Mouse (Mus musculus) intestine, postnatal 0 days (tissue): ENCODE results near the gene Gjd3. TPM values are rescaled to one million over a fixed set of nuclear protein-coding genes. Genes with fewer than 3 reads are reported as not detected.
A peak's percentile ranks its signal among the peaks of the same experiment; 100 is the strongest.

ENCODE experiments used
- ATAC-seq: fragments of 200-750 bp; cut with Nextera tagmentation; 2 replicates; pipeline ENCODE4 v1.8.0; 2017; ENCODE audit warnings: mild to moderate bottlenecking, moderate TSS enrichment, moderate library complexity
- H3K27ac ChIP-seq: fragments of 300-500 bp; sonication (generic); 2 replicates; pipeline ENCODE4 v1.5.1; 2014; ENCODE audit warnings: mild to moderate bottlenecking, low read depth, low read length, moderate library complexity
- H3K27me3 ChIP-seq: fragments of 300-500 bp; sonication (generic); replicated peaks from 2 replicates; pipeline ENCODE4 v1.6.1; 2014; ENCODE audit warnings: low read length, mixed read lengths; ENCODE audit not compliant: control insufficient read depth, insufficient read depth
- H3K36me3 ChIP-seq: fragments of 300-500 bp; sonication (generic); 2 replicates; pipeline ENCODE4 v1.6.1; 2014; ENCODE audit warnings: mild to moderate bottlenecking, moderate library complexity; ENCODE audit not compliant: control insufficient read depth, insufficient read depth
- H3K4me1 ChIP-seq: fragments of 300-500 bp; sonication (generic); replicated peaks from 2 replicates; pipeline ENCODE4 v1.6.1; 2014; ENCODE audit warnings: antibody characterized with exemption, low read length, mixed read lengths; ENCODE audit not compliant: control insufficient read depth, insufficient read depth
- H3K4me2 ChIP-seq: fragments of 300-500 bp; sonication (generic); replicated peaks from 2 replicates; pipeline ENCODE4 v1.6.1; 2014; ENCODE audit warnings: low read depth, mild to moderate bottlenecking, moderate library complexity
- H3K4me3 ChIP-seq: fragments of 300-500 bp; sonication (generic); 2 replicates; pipeline ENCODE4 v1.5.1; 2014; ENCODE audit warnings: low read depth, low read length
- H3K9ac ChIP-seq: fragments of 300-500 bp; sonication (generic); 2 replicates; pipeline ENCODE4 v1.6.1; 2014; ENCODE audit warnings: mild to moderate bottlenecking, low read depth, low read length
- H3K9me3 ChIP-seq: fragments of 300-500 bp; sonication (generic); 2 replicates; pipeline ENCODE4 v1.6.1; 2016; ENCODE audit warnings: mixed run types; ENCODE audit not compliant: control insufficient read depth
- CTCF ChIP-seq: sonication (generic); IDR thresholded peaks from 2 replicates; pipeline ENCODE4 v1.5.1; 2016; ENCODE audit warnings: low read depth, mild to moderate bottlenecking, control low read depth, antibody characterized with exemption, moderate library complexity
- WGBS: fragments of 180-500 bp; shearing (Covaris S2); extraction: QIAGEN DNeasy Blood & Tissue Kit; methylation state at CpG from one replicate; pipeline ENCODE4 v1.1.7; 2014; 5-methylcytosine and 5-hydroxymethylcytosine counted together
- polyA plus RNA-seq: library from polyadenylated mRNA; unstranded; fragments of >200 nt; fragmentation: Nextera tagmentation; extraction: Ambion mirVana; gene quantifications from 2 replicates; pipeline ENCODE4 v1.2.1, GENCODE M21; 2015

The Gjd3 gene
- polyA plus RNA-seq, 1 experiment from 2014 or later = 0.80 TPM

GRCm38 (mm10) chr11:99022384-99022933 is 39.6 kb upstream of the Gjd3 start:
- Histone ChIP-seq H3K27ac (no peak overlapping the region), H3K9ac (0 out of 2 replicates have a peak overlapping the region, but pooled peaks have one; percentile 63), H3K36me3 (peaks cover 15% of the 10 kb centered on the region), H3K9me3 (no peaks in the 10 kb centered on the region), H3K4me2 (peak overlapping the region; percentile 72), H3K27me3 (no peaks in the 10 kb centered on the region), H3K4me1 (no peaks in the 10 kb centered on the region), H3K4me3 (peak overlapping the region; percentile 71)
- no peak for ATAC-seq
- WGBS = 58% methylated on average over 5 of the region's 5 CpGs
- TF ChIP-seq CTCF = no peak

DNA sequence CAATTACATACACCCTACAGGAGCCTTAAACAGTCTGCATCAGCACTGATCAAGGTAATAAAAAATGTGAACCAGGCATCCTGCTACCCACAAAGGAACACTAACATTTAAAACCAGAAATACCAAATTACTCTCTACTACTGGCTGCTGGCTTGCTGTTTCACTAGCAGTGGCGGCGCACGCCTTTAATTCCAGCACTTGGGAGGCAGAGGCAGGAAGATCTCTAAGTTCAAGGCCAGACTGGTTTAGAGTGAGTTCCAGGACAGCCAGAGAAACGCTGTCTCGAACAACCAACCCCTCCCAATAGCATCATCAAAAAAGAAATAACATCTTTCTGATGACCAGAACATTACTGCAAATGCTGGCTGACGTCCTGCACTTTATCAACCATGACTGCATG is 37.0 kb upstream of the Gjd3 start:
- no peak for ATAC-seq
- H3K27ac ChIP-seq = no peak overlapping the region
- H3K36me3 ChIP-seq = peaks cover 19% of the 10 kb centered on the region
- 93% methylated on average over 6 of the region's 6 CpGs for WGBS
- TF ChIP-seq CTCF = no peak
- no peak overlapping the region for H3K4me3 ChIP-seq
- H3K4me2 ChIP-seq = no peak overlapping the region
- no peaks in the 10 kb centered on the region for H3K4me1 ChIP-seq
- no peak overlapping the region for H3K9ac ChIP-seq
- H3K9me3 ChIP-seq = no peaks in the 10 kb centered on the region
- H3K27me3 ChIP-seq = no peaks in the 10 kb centered on the region

DNA sequence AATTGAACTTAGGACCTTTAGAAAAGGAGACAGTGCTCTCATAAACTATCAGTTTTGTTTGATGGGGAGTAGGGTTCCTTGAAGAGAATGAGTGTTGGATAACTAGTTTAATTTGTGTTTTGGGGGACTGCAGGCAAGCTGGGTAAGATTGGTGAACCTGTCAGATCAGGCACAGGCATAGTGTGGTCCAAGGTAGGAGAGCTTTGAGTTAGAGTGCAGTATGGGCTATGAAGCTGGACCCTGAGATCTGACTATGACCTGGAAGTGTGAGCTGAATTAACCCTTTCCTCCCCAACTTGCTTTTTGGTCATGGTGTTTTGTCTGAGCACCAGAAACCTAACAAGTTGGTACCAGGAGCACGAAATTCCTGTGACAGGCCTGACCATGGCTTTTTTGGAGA is 31.0 kb upstream of the Gjd3 start:
- no peaks in the 10 kb centered on the region for H3K4me1 ChIP-seq
- H3K4me3 ChIP-seq = no peak overlapping the region
- H3K36me3 ChIP-seq = peaks cover 33% of the 10 kb centered on the region
- WGBS = 96% methylated on average over 1 of the region's 1 CpGs
- no peaks in the 10 kb centered on the region for H3K27me3 ChIP-seq
- ATAC-seq = no peak
- H3K4me2 ChIP-seq = no peak overlapping the region
- H3K9me3 ChIP-seq = no peaks in the 10 kb centered on the region
- no peak overlapping the region for H3K9ac ChIP-seq
- H3K27ac ChIP-seq = no peak overlapping the region
- TF ChIP-seq CTCF = no peak

DNA sequence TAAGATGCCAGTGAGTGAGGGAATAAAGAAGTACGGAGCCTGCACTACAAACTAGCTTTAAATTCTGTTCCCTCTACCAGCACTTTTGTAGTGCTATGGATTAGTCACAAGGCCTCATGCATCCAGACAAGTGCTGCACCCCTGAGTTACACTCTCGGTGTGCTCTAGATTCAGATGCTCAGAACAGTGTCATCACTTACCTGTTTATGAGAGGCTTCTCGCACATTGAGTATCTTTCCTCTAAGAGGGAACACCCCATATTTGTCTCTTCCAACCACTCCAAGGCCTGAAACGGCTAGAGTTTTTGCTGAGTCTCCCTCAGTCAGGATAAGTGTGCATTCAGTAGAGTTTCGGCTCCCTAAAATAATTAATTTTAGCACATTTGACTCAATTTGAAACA is 27.9 kb upstream of the Gjd3 start:
- no peak for ATAC-seq
- Histone ChIP-seq H3K4me1 (no peaks in the 10 kb centered on the region), H3K9me3 (no peaks in the 10 kb centered on the region), H3K4me2 (no peak overlapping the region), H3K4me3 (no peak overlapping the region), H3K36me3 (peaks cover 32% of the 10 kb centered on the region), H3K9ac (no peak overlapping the region), H3K27ac (no peak overlapping the region), H3K27me3 (no peaks in the 10 kb centered on the region)
- TF ChIP-seq CTCF = no peak
- 94% methylated on average over 5 of the region's 5 CpGs for WGBS

DNA sequence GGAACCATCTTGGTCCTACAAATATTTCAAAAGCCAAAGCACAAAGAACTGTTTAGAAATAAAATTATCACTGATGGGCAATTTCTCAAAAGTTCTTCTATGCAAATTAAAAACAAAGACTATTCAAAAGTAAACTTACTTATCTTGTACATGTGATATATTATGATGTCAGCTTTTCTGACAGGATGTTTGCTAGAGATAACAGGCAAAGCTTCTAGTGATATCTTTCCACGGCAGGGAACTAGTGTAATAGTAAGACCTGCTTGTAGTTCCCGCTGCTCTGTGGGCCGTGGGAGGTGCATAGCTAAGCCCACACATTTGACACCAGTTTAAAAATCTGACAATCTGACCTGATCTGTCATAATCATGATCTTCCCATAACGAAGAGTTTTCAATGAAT is 27.3 kb upstream of the Gjd3 start:
- no peaks in the 10 kb centered on the region for H3K27me3 ChIP-seq
- H3K9me3 ChIP-seq = no peaks in the 10 kb centered on the region
- 58% methylated on average over 4 of the region's 4 CpGs for WGBS
- H3K9ac ChIP-seq = no peak overlapping the region
- TF ChIP-seq CTCF = no peak
- H3K36me3 ChIP-seq = peaks cover 38% of the 10 kb centered on the region
- no peak overlapping the region for H3K4me2 ChIP-seq
- no peak overlapping the region for H3K27ac ChIP-seq
- H3K4me1 ChIP-seq = no peaks in the 10 kb centered on the region
- no peak for ATAC-seq
- H3K4me3 ChIP-seq = no peak overlapping the region

GRCm38 (mm10) chr11:99006788-99007187 is 24.0 kb upstream of the Gjd3 start:
- Histone ChIP-seq H3K36me3 (peaks cover 53% of the 10 kb centered on the region), H3K4me1 (no peaks in the 10 kb centered on the region)
- no peak for TF ChIP-seq CTCF

DNA sequence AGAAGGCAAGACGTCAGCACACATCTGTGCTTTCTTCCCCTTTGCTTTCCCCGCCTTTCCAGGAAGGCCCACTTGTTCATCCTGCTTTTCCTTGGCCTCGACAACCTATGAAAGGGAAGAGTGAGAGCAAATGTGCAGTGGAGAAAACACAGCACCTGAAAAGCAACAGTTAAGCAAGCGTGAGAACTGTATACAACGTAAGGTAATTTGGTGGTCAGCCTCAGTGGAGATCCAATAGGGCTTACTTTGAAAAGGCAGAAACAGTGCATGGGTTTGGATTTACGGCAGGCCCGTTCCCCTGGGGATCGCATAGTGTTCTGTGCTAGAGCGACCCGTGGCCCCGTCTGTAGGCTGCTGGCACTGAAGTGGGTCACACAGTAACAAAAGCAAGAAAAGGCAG is 16.4 kb upstream of the Gjd3 start:
- no peak overlapping the region for H3K4me3 ChIP-seq
- ATAC-seq = no peak
- no peaks in the 10 kb centered on the region for H3K27me3 ChIP-seq
- no peak overlapping the region for H3K27ac ChIP-seq
- WGBS = 92% methylated on average over 11 of the region's 11 CpGs
- TF ChIP-seq CTCF = no peak
- no peak overlapping the region for H3K9ac ChIP-seq
- H3K9me3 ChIP-seq = no peaks in the 10 kb centered on the region
- no peaks in the 10 kb centered on the region for H3K4me1 ChIP-seq
- no peak overlapping the region for H3K4me2 ChIP-seq
- peaks cover 57% of the 10 kb centered on the region for H3K36me3 ChIP-seq

More at GRCm38 (mm10) chr11:99006788-99007187, 24.0 kb upstream of the Gjd3 start:
- Histone ChIP-seq H3K27me3 (no peaks in the 10 kb centered on the region), H3K27ac (no peak overlapping the region), H3K4me3 (no peak overlapping the region), H3K9ac (no peak overlapping the region), H3K9me3 (no peaks in the 10 kb centered on the region), H3K4me2 (no peak overlapping the region)
- WGBS = 88% methylated on average over 9 of the region's 9 CpGs
- ATAC-seq = no peak
